Mouse (Mus musculus) cerebellum, adult 9-11 months (tissue): Measurements from ENCODE around the gene Pex16.

Source experiments
- DNase-seq: peaks from one replicate; pipeline ENCODE4 v3.0.0; 2022

The Pex16 gene

GRCm38 (mm10) chr2:92374514-92374913 lies at the start of gene Pex16, which contains the start of gene Large2:
Gene Pex16 (plus strand): TSS chr2:92374676.
Gene Large2 (minus strand): TSS chr2:92374869.
- peak; percentile 75 for DNase-seq

DNA sequence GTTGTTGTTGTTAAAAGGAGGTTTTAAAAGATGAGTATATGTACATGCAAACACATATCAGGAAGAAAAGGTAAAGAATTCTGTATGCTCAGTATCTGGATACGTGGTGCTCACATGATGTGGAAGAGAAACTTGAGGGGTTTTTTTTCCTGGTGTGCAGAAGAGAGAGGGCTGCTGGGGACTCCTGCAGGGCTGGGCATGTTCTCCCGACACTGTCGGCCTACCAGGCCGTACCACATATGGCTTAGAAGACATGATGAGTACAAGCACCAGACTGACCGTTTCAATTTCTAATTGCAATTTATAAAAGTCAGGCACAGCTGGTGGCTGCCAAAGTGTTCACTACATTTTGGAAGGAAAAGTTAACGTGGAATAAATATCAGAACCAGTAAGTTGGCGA lies 48.8 kb upstream of the Pex16 start:
- DNase-seq = no peak

DNA sequence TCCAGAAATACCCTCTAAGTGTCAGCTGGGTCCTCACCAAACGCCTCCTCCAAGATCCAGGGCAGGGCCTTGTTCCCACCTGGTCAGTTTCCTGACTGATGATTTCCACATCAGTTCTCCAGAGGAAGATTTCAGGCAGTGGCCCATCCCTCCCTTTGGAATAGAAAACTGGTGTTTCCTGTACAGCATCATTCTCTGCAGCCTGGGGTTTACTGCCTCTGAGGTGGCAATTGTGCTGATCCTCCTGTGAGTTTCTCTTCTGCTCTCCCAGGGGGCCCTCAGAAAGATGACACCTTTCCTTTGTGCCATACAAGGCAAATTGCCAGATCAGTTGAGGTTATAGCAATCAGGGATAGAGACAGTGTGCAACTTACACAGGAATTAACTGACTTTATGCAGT lies 48.3 kb upstream of the Pex16 start:
- DNase-seq = no peak

DNA sequence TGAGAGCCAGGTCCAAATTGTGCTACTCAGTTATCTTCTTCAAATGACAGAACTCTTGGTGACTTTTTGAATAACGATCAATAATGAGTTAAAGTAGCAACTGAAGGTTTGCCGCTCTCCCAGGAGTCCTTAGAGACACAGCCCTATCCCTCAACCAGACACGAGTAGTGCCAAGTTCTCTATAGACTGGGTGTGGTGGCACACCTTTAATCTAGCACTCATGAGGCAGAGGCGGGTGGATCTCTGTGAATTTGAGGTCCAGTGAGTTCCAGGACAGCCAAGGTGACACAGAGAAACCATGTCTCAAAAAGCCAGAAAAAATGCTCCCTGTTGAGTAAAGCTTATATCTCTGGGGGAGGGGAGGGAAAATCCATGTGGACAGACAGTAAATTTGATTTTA lies 46.9 kb upstream of the Pex16 start:
- no peak for DNase-seq

- DNase-seq = no peak
Observed at GRCm38 (mm10) chr2:92328206-92328605, 46.3 kb upstream of the Pex16 start.

- peak; percentile 32 for DNase-seq
Observed at GRCm38 (mm10) chr2:92330840-92331239, 43.6 kb upstream of the Pex16 start.

DNA sequence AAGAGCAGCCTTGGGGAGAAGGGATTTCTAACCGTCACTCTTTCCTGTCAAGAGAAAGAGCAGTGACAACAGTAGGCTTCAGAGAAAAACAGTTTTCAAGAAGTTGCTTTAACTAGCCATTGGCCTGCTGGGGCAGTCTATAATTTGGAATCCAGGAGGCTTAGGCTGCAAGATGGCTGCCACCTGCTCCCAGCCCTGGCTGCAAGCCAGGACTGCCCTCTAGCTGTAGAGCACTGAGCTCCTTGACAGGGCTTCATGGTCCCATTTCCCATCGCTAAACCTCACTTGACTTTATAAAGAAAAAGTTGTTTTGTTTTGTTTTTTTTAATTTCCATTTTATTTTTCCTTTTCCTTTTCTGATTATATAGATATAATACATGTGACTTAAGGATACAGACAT lies 43.1 kb upstream of the Pex16 start:
- DNase-seq = peak; percentile 49

DNA sequence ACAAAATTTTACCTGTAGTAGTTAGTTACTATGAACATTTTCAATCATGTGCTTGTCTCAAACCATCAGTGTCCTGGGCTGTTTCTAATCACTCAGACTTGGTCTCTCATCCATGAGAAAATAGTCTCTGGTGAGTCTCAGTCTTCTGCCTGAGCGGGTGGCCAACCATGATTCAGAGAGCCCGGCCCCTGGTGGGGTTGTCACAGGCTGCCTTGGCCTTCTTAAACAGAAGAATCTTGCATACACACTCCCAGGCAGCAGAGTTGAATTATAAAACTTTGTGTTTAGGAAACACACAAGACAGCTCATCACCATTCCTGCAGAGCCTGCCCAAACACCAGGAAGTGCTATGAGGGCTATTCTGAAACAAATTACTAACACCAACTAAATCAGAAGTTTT lies 42.6 kb upstream of the Pex16 start:
- DNase-seq = no peak

DNA sequence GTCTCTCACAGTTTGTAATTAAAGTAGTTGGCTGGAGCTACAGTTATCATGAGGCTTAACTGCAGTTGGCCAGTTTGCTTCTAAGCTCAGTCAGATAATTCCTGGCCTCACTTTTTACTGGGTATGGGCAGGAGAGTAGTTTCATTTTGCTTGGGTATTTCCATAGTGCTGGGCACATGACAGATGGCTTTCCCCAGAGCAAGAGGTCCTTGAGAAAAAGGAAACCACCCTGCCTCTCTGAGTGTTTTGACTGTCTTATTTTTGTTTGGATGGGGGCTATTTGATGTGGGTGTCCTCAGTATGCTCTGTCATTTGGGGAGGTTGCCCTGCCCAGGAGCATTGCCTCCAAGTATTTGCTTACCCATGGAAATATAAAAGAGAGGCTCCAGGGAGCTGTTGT lies 32.1 kb upstream of the Pex16 start:
- DNase-seq = no peak

DNA sequence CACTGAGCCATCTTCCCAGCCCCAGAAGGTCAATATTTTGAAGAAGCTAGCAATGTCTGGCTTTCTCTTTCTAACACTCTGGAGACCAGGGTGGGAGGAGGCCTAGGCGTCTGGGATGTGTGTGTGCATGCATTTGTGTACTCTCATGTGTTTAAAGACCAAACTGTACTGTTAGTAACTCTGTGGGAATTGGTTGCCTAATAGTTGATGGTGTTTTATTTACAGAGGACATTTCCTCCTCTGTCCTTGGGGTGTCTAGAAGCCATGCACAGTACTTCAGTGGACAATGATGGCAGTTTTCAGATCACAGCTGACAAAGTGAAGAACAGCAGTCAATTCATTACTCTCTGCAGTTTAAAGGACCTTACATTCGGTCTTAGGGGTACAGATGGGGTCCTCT lies 27.3 kb upstream of the Pex16 start:
- no peak for DNase-seq

- no peak for DNase-seq
Observed at GRCm38 (mm10) chr2:92349589-92350425, 24.7 kb upstream of the Pex16 start.

GRCm38 (mm10) chr2:92350686-92351085 lies 23.8 kb upstream of the Pex16 start:
- no peak for DNase-seq

DNA sequence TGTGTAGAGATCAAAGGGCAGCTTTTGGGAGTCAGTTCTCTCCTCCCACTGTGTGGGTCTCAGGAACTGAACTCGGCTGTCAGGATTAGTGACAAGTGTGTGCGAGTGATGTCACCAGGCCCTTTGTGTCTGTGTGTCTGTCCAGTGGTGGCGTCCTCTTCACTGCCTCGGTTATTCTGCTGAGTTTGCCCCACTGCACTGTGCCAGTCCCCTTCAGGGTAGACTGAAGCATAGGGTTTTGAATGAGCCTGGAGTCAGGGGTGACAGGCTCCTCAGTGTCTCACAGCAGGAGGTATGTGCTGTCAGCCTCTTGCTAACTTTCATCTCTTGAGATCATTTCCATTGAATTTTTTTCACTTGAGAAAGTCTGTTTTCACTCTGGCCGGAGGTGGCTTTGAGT lies 21.1 kb upstream of the Pex16 start:
- DNase-seq = no peak

GRCm38 (mm10) chr2:92354224-92354623 lies 20.3 kb upstream of the Pex16 start:
- no peak for DNase-seq

GRCm38 (mm10) chr2:92359301-92359700 lies 15.2 kb upstream of the Pex16 start:
- DNase-seq = no peak

GRCm38 (mm10) chr2:92360186-92360823 lies 14.2 kb upstream of the Pex16 start:
- DNase-seq = no peak

DNA sequence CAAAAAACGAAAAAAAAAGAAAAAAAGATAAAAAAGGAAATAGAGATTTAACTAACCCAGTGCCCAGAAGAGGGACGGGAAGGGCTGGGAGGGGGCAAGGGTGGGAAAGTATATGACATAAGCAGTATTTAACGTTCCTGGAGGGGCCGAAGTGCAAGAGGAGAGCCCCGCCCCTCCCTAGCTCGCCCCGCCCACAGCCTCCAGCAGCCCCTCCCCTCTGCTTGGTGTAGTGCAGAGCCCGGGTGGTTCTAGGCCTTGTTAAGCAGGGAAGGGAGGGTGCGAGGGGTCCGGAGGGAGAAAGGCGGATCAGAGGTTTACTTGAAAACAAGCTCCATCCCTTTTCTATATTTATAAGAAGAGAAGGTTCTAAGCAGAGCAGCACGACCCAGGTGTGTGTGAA lies 13.6 kb upstream of the Pex16 start:
- DNase-seq = no peak

- DNase-seq = no peak
Observed at GRCm38 (mm10) chr2:92361795-92362194, 12.7 kb upstream of the Pex16 start.

- no peak for DNase-seq
Observed at GRCm38 (mm10) chr2:92362571-92363228, 11.8 kb upstream of the Pex16 start.

DNA sequence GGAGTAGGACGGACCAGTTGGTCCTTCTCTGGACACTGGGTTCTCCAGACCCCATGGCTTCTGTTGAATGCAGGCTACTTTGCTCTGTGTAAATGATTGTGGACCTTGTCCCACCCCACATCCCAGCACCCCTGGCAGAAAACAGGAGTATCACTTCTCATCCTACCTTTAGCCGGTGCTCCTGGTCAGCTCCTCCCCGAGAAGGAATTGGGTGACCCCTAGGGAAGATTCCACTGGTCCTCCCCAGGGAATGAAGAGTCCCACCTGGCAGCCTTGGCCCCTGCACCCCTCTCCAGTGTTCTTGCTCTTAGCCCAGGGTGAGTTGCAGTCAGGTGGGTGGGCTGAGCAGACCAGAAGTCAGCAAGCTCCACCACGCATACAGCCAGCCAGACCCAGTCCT lies 10.4 kb upstream of the Pex16 start:
- no peak for DNase-seq

- DNase-seq = no peak
Observed at GRCm38 (mm10) chr2:92365568-92365967, 8.9 kb upstream of the Pex16 start.

DNA sequence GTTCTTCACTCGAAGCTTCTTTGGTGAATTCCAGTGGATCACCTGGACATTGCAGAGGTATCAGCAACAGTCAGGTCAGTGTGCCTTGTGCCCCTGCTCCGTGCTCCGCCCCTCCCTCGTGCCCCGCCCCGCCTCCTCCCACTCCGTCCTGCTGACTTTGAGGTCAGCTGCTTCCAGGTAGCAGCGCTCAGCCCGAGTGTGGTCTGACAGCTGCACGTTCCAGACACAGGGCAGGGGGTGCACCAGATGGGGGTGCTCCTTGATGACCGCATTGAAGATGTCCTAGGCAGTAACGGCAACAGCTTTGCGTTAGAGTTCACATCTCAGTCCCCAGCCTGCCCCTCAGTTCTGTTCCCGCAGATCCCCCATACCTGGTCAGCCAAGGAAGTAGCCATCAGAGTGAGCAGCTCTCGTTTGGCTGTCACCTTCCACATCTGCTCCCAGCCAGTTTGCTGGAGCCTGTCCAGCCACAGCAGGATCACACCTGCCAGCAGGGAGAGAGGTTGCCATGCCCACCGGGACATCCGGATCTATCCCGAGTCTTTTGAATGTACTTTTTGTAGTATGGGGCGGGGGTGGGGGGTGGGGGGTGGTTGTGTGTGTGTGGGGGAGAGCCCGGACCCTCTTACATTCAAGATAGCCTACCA lies 7.0 kb upstream of the Pex16 start:
- no peak for DNase-seq

DNA sequence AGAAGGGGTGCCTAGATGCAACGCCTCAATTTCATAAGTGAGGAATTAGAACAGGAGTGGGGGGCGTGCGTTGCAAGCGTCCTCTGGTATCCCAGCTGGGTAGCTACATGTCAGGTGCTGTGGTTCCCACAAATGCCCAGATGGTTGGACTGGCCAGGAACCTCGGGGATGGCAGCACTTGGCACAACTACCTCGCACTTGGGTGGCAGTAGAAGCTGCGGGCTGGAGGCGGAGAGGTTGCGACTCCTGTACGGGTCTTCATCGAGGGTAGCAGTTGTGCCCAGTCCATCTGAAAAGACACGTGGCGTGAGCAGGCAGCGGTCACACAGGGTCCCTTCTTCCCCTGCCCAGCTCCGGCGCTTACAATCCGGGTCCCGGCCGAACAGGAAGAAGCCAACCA lies 4.1 kb upstream of the Pex16 start:
- DNase-seq = peak; percentile 53
